Comparison of ENCODE assay signal across 8 mouse cellular contexts in the genomic region with DNA sequence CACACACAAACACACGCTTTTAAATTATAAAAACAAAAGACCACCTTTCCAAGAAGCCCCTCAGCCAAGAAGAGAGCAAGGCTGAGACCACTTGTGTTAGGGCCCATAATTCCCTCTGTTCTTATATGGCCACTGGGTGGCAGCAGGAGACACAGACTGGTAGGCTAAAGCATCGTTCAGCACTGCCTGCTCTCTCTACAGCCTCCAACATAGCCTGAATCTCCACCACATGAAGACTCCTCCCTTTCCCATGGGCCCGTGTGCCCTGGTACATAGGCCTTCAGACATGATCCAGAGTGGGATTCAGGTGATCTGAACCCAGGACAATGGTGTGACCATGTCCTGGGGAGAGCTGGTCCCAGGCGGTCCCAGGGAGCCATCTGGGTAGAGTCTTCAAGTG. TPM values are rescaled to one million over a fixed set of nuclear protein-coding genes. Genes with fewer than 3 reads are reported as not detected.
A peak's percentile ranks its signal among the peaks of the same experiment; 100 is the strongest.
DNase-seq lines count a peak whose midpoint lies in the region; ATAC-seq and TF ChIP-seq lines count a peak whose summit lies in the region.

No protein-coding gene starts in this region.

- no peak overlapping the region for H3K4me3 ChIP-seq in forebrain, postnatal 0 days (ENCODE audit: low read depth, low read length)
- no peak overlapping the region for H3K4me3 ChIP-seq in intestine, embryonic 14.5 days (ENCODE audit: low read depth, low read length)
- H3K4me3 ChIP-seq in small intestine, adult 2 months (ENCODE audit: low read depth, low read length): no peak overlapping the region

- DNase-seq in heart, adult 8-10 months (ENCODE audit: low spot score): peak; percentile 64
- DNase-seq in heart, postnatal 25 days (ENCODE audit: low spot score): no peak
- DNase-seq in c-Kit-positive CD71-negative TER-119-negative erythroid progenitor cells, embryonic 14.5 days (ENCODE audit: low read depth): peak; percentile 35
- peak; percentile 82 for DNase-seq in forebrain, postnatal 0 days
- DNase-seq in intestine, embryonic 14.5 days (ENCODE audit: low spot score): peak; percentile 69
- DNase-seq in left cerebral cortex, postnatal 14 days (ENCODE audit: low spot score in 2 of 2): peak; percentile 81 to 90

- no peak overlapping the region for H3K27ac ChIP-seq in forebrain, postnatal 0 days (ENCODE audit: low read depth, low read length)
- H3K27ac ChIP-seq in intestine, embryonic 14.5 days (ENCODE audit: low read depth): no peak overlapping the region
- H3K27ac ChIP-seq in small intestine, adult 2 months (ENCODE audit: insufficient read depth, low read depth, low read length): no peak overlapping the region

- H3K27me3 ChIP-seq in forebrain, postnatal 0 days (ENCODE audit: insufficient read depth, low read length): no peaks in the 10 kb centered on the region
- H3K27me3 ChIP-seq in intestine, embryonic 14.5 days (replicated peaks; ENCODE audit: control insufficient read depth, insufficient read depth, low read length): no peaks in the 10 kb centered on the region
- H3K27me3 ChIP-seq in small intestine, adult 2 months (ENCODE audit: control insufficient read depth, insufficient read depth, low read length): no peaks in the 10 kb centered on the region

- no peaks in the 10 kb centered on the region for H3K4me1 ChIP-seq in forebrain, postnatal 0 days (ENCODE audit: insufficient read depth)
- H3K4me1 ChIP-seq in intestine, embryonic 14.5 days (replicated peaks; ENCODE audit: control insufficient read depth, insufficient read depth, low read length): peaks cover 4% of the 10 kb centered on the region; the same call in 1 of the 2 replicates
- H3K4me1 ChIP-seq in small intestine, adult 2 months (ENCODE audit: control insufficient read depth, insufficient read depth, insufficient read length, low read length): peaks cover 3% of the 10 kb centered on the region; the same call in 1 of the 2 replicates

- TF ChIP-seq POLR2A in small intestine, adult 2 months (IDR thresholded peaks at IDR 0.05; ENCODE audit: low read depth, low read length): no peak

- H3K4me2 ChIP-seq in forebrain, postnatal 0 days (ENCODE audit: low read depth): no peak overlapping the region
- H3K4me2 ChIP-seq in intestine, embryonic 14.5 days (ENCODE audit: low read length): no peak overlapping the region

- H3K9me3 ChIP-seq in forebrain, postnatal 0 days (ENCODE audit: low read length): no peaks in the 10 kb centered on the region
- H3K9me3 ChIP-seq in intestine, embryonic 14.5 days (ENCODE audit: control insufficient read depth, low read length): no peaks in the 10 kb centered on the region

- peak; percentile 94 for ATAC-seq in forebrain, postnatal 0 days
- peak; percentile 52 for ATAC-seq in intestine, embryonic 14.5 days (replicated peaks; ENCODE audit: low FRiP score, low TSS enrichment, low read depth)
- peak; percentile 94 for ATAC-seq in megakaryocyte progenitor cell, adult 5-6 weeks (replicated peaks; ENCODE audit: poor library complexity)

- intact Hi-C loops in heart, postnatal 25 days (cut with DNase I): loop anchor here (1.0 to 2.0 kb wide), 3 partner anchors 43 to 154 kb away; no protein-coding TSS in a partner anchor
- intact Hi-C loops in left cerebral cortex, postnatal 14 days (cut with DNase I): loop anchor here (2.0 to 5.0 kb wide), 2 partner anchors 64 to 156 kb away; no protein-coding TSS in a partner anchor

- no peak overlapping the region for H3K9ac ChIP-seq in forebrain, postnatal 0 days
- no peak overlapping the region for H3K9ac ChIP-seq in intestine, embryonic 14.5 days (ENCODE audit: low read length)

- 30% methylated on average over 4 of the region's 4 CpGs for WGBS in forebrain, postnatal 0 days
- 27% methylated on average over 4 of the region's 4 CpGs for WGBS in intestine, embryonic 14.5 days
- 47% methylated on average over 4 of the region's 4 CpGs for WGBS in small intestine, adult 2 months

- peak; percentile 92 for TF ChIP-seq CTCF in forebrain, postnatal 0 days (IDR thresholded peaks at IDR 0.05; ENCODE audit: low read depth)
- peak; percentile 58; the same call in 1 of the 2 replicates for TF ChIP-seq CTCF in small intestine, adult 2 months (IDR thresholded peaks at IDR 0.05; ENCODE audit: extremely low read depth, insufficient read length, insufficient replicate concordance, low read depth, low read length)

- peaks cover 16% of the 10 kb centered on the region for H3K36me3 ChIP-seq in forebrain, postnatal 0 days (ENCODE audit: insufficient read depth)
- peaks cover 13% of the 10 kb centered on the region for H3K36me3 ChIP-seq in intestine, embryonic 14.5 days (ENCODE audit: control insufficient read depth, insufficient read depth, low read length)
- peaks cover 15% of the 10 kb centered on the region for H3K36me3 ChIP-seq in small intestine, adult 2 months (ENCODE audit: control insufficient read depth, insufficient read depth, low read length)

RNA-seq across cellular contexts. Expression of gene Myl3, which starts 24.9 kb away (rescaled TPM):
- total RNA-seq in heart, adult 8-10 months (2022): over 10,000 TPM; 10,766 to 11,632 (median 11,251) TPM
- over 10,000 TPM; 11,742 to 12,072 TPM for total RNA-seq in heart, postnatal 25 days (2021)
- 0.69 and 0.76 TPM in 2 replicates for total RNA-seq in forebrain, postnatal 0 days (2014; rRNA removed)
- polyA plus RNA-seq in forebrain, postnatal 0 days (2015; fragmentation: Nextera tagmentation; extraction: Ambion mirVana): 0.99 and 1.1 TPM in 2 replicates
- polyA plus RNA-seq in intestine, embryonic 14.5 days (2014; fragmentation: Nextera tagmentation; extraction: Ambion mirVana): 0.23 and 1.6 TPM in 2 replicates
- total RNA-seq in left cerebral cortex, postnatal 14 days (2021): under 1 TPM in 1 of 2 experiments, not detected in 1; 0.53 TPM
- not detected in 2 replicates for total RNA-seq in megakaryocyte progenitor cell, adult 5-6 weeks (2015)
- not detected in 2 replicates for total RNA-seq in megakaryocyte progenitor cell, adult 5-6 weeks (2017)
- polyA plus RNA-seq in small intestine, adult 2 months (2012; rRNA removed): not detected in 2 replicates

RNA-seq across cellular contexts. Expression of gene Pth1r, which starts 30.2 kb away (rescaled TPM):
- 1 to 10 TPM; 4.4 to 7.0 (median 5.1) TPM for total RNA-seq in heart, adult 8-10 months (2022)
- total RNA-seq in heart, postnatal 25 days (2021): 1 to 10 TPM; 7.6 to 7.9 TPM
- total RNA-seq in forebrain, postnatal 0 days (2014; rRNA removed): 11.4 and 14.2 TPM in 2 replicates
- 7.8 and 8.7 TPM in 2 replicates for polyA plus RNA-seq in forebrain, postnatal 0 days (2015; fragmentation: Nextera tagmentation; extraction: Ambion mirVana)
- 25.7 and 26.7 TPM in 2 replicates for polyA plus RNA-seq in intestine, embryonic 14.5 days (2014; fragmentation: Nextera tagmentation; extraction: Ambion mirVana)
- 1 to 10 TPM; 6.4 to 8.3 TPM for total RNA-seq in left cerebral cortex, postnatal 14 days (2021)
- 0.15 TPM in 1 of 2 replicates, not detected in the other for total RNA-seq in megakaryocyte progenitor cell, adult 5-6 weeks (2015)
- total RNA-seq in megakaryocyte progenitor cell, adult 5-6 weeks (2017): 0.92 TPM in 1 of 2 replicates, not detected in the other
- polyA plus RNA-seq in small intestine, adult 2 months (2012; rRNA removed): 5.6 and 7.3 TPM in 2 replicates

Comparison
In these comparisons a context has a peak if more than half of its experiments do, and no peak if none do; other contexts are left out.
1. RNA of gene Myl3, which starts 24.9 kb away (total RNA-seq): 11,742 to 12,072 TPM in heart, postnatal 25 days and 10,766 to 11,632 TPM in heart, adult 8-10 months; 0.69 to 0.76 TPM in forebrain, postnatal 0 days, 0.53 TPM in left cerebral cortex, postnatal 14 days and not detected in megakaryocyte progenitor cell, adult 5-6 weeks; every median in the first group is over 1,000 times any median in the second.
2. Peak in every context shown above with its lines, with median percentiles within 50 percentile points of each other: ATAC-seq.